Mouse (Mus musculus) limb, embryonic 11.5 days (tissue): ENCODE data around the gene Usp32. TPM values are rescaled to one million over a fixed set of nuclear protein-coding genes. Genes with fewer than 3 reads are reported as not detected.

ENCODE experiments used
- ATAC-seq: fragments of 200-750 bp; cut with Nextera tagmentation; 2 replicates; pipeline ENCODE4 v1.8.0; 2017; ENCODE audit warnings: low read depth; ENCODE audit not compliant: insufficient number of reproducible peaks, low FRiP score, low TSS enrichment
- DNase-seq: peaks from one replicate; pipeline ENCODE4 v3.0.0-alpha.2; 2015; ENCODE audit warnings: low spot score
- H3K27ac ChIP-seq: fragments of 300-500 bp; sonication (generic); replicated peaks from 2 replicates; pipeline ENCODE4 v1.5.1; 2014; ENCODE audit warnings: low read depth, mild to moderate bottlenecking, low read length
- H3K27me3 ChIP-seq: fragments of 300-500 bp; sonication (generic); 2 replicates; pipeline ENCODE4 v1.6.1; 2014; ENCODE audit warnings: mild to moderate bottlenecking, low read length, mixed read lengths; ENCODE audit not compliant: control insufficient read depth, insufficient read depth
- H3K36me3 ChIP-seq: fragments of 300-500 bp; sonication (generic); 2 replicates; pipeline ENCODE4 v1.6.1; 2014; ENCODE audit warnings: mild to moderate bottlenecking, low read length, moderate library complexity, mixed read lengths; ENCODE audit not compliant: control insufficient read depth, insufficient read depth
- H3K4me1 ChIP-seq: fragments of 300-500 bp; sonication (generic); 2 replicates; pipeline ENCODE4 v1.6.1; 2014; ENCODE audit warnings: low read length, mixed read lengths; ENCODE audit not compliant: control insufficient read depth, insufficient read depth
- H3K4me2 ChIP-seq: fragments of 300-500 bp; sonication (generic); 2 replicates; pipeline ENCODE4 v1.6.1; 2014; ENCODE audit warnings: low read depth, mild to moderate bottlenecking, moderate library complexity; ENCODE audit not compliant: severe bottlenecking
- H3K4me3 ChIP-seq: fragments of 300-500 bp; sonication (generic); 2 replicates; pipeline ENCODE4 v1.5.1; 2014; ENCODE audit warnings: low read depth, low read length
- H3K9ac ChIP-seq: fragments of 300-500 bp; sonication (generic); 2 replicates; pipeline ENCODE4 v1.6.1; 2014; ENCODE audit warnings: mild to moderate bottlenecking, low read length
- H3K9me3 ChIP-seq: fragments of 300-500 bp; sonication (generic); 2 replicates; pipeline ENCODE4 v1.6.1; 2016; ENCODE audit warnings: low read length; ENCODE audit not compliant: control insufficient read depth
- WGBS: fragments of 180-500 bp; shearing (Covaris S2); extraction: QIAGEN DNeasy Blood & Tissue Kit; methylation state at CpG from one replicate; pipeline ENCODE4 v1.1.7; 2014; 5-methylcytosine and 5-hydroxymethylcytosine counted together
- polyA plus RNA-seq: library from polyadenylated mRNA; unstranded; fragments of >200 nt; fragmentation: Nextera tagmentation; extraction: Ambion mirVana; gene quantifications from 2 replicates; pipeline ENCODE4 v1.2.1, GENCODE M21; 2014

Gene Usp32
- 4.1 and 4.6 TPM in 2 replicates for polyA plus RNA-seq

DNA sequence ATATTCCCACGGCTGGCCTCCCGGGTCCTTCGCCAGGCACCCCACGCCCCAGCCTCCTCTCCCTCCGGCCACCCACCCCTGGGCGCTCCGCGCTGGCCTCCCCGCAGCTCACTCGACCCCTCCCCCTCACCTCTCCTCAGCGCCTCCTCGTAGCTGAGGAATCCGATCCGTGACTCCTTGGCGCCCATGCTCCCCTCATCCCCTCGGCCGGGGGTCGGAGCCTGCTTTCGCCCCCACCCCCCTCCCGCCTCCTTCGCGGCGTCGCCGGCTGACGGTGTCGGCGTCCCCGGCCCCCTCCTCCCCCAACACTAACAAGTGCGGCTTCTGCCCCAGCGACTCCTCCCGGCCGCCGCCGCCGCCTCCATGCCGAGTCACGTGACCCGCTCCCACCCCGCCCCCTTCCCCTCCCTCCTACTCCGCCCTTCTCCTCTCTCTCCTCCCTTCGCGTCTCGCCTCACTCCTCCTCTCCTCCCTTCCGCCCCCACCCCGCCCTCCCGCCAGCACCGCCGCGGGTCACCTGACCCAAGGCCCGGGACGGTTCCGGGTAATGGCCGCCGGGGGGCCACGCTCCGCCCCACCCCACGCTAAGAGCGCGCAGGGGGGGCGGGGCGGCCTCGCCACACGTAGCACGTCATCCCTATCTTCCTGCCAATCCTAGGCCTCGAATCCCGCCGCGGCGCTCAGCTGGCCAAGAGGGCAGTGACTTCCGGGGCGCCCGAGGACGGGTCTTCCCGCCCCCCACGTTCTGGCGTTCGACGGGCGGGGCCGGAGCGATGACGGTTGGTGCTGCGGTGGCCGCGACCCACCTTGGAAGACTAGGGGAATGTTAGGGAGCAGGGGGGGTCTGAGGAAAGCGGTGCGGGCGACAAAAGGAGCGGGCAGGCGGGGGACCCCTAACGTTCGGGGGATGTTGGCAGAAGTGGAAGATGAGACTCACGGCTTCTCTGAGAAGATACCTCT lies at the start of gene Usp32:
Usp32 (minus strand) TSS at position 581 of the 960 bp plus-strand sequence.
- H3K4me3 ChIP-seq = peak within 1 kb of the TSS; percentile 69
- under 1% methylated on average over 85 of the region's 94 CpGs for WGBS
- no peaks in the 10 kb centered on the region for H3K9me3 ChIP-seq
- no peaks in the 10 kb centered on the region for H3K36me3 ChIP-seq
- ATAC-seq = peak; percentile 98
- H3K27me3 ChIP-seq = no peaks in the 10 kb centered on the region
- H3K27ac ChIP-seq = peak within 1 kb of the TSS; percentile 45; the same call in 1 of the 2 replicates
- peaks cover 2% of the 10 kb centered on the region; the same call in 1 of the 2 replicates for H3K4me1 ChIP-seq
- H3K4me2 ChIP-seq = peak within 1 kb of the TSS; percentile 62
- DNase-seq = peak; percentile 95
- peak within 1 kb of the TSS; percentile 72 for H3K9ac ChIP-seq

DNA sequence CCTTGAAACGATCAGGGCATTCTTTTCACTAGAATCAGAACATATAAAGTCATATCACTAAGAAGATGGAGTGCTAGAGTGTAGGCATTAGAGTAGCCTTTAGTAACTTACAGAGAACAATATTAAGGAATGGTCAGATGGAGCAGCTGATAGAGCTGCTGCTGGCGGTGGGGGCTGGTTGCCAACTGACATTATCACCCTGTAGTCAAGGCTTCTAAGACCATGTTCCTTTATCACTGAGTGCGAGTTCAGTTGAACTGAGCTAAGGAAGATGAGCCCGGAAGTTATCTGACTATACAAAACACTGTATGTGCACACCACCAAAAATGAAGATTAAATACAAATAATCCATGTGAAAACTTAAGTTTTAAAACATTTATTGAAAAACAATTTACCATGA lies 49.1 kb upstream of the Usp32 start:
- H3K27me3 ChIP-seq = no peaks in the 10 kb centered on the region
- no peak overlapping the region for H3K4me2 ChIP-seq
- no peak overlapping the region for H3K4me3 ChIP-seq
- peaks cover 10% of the 10 kb centered on the region for H3K36me3 ChIP-seq
- no peaks in the 10 kb centered on the region for H3K4me1 ChIP-seq
- WGBS = 93% methylated on average over 4 of the region's 4 CpGs
- no peak overlapping the region for H3K9ac ChIP-seq
- ATAC-seq = no peak
- H3K9me3 ChIP-seq = no peaks in the 10 kb centered on the region
- DNase-seq = no peak
- H3K27ac ChIP-seq = no peak overlapping the region

DNA sequence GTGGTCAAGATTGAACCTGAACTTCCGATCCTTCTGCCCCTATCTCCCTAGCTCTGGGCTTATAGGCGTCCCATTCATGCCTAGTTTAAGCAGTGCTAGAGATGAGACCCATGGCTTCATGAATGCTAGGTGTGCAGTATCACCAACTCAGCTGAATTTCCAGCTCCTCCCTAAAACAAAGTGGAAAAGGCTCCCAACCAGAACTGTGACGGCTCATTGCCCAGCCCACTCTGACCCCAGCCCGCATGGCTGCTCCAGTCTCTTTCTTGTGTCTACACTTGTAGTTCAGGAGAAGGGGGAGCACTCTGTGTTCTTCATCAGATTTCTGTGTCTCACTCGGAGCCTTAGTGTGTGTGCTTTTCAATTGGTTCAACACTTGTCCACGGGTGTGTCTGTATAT lies 44.9 kb upstream of the Usp32 start:
- Histone ChIP-seq H3K4me1 (no peaks in the 10 kb centered on the region), H3K4me2 (no peak overlapping the region), H3K27ac (no peak overlapping the region), H3K9me3 (no peaks in the 10 kb centered on the region), H3K4me3 (no peak overlapping the region), H3K36me3 (no peaks in the 10 kb centered on the region), H3K9ac (no peak overlapping the region), H3K27me3 (no peaks in the 10 kb centered on the region)
- ATAC-seq (no peak), DNase-seq (no peak)
- 95% methylated on average over 6 of the region's 6 CpGs for WGBS

DNA sequence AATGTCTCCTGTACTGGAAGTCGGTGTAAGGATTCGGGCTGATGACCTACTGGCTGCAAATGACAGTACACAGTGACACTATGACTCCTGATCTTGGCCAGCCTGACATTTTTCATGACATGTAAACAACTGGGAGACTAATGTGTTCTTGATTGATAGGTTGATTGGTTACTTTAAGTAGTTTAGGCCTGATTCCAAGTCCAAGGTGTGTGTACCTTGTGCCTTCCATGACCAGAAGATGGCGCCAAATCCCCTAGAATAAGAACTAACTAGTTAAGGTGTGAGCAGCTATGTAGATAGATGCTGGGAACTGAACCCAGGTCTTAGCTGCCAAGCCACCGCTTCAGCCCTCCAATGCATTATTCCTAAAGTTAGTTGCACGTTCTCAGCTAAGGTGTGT lies 44.1 kb upstream of the Usp32 start:
- Histone ChIP-seq H3K27me3 (no peaks in the 10 kb centered on the region), H3K4me2 (no peak overlapping the region), H3K9ac (no peak overlapping the region), H3K4me1 (no peaks in the 10 kb centered on the region), H3K36me3 (no peaks in the 10 kb centered on the region), H3K4me3 (no peak overlapping the region), H3K27ac (no peak overlapping the region), H3K9me3 (no peaks in the 10 kb centered on the region)
- DNase-seq = peak; percentile 59
- WGBS = 75% methylated on average over 5 of the region's 5 CpGs
- ATAC-seq = no peak

DNA sequence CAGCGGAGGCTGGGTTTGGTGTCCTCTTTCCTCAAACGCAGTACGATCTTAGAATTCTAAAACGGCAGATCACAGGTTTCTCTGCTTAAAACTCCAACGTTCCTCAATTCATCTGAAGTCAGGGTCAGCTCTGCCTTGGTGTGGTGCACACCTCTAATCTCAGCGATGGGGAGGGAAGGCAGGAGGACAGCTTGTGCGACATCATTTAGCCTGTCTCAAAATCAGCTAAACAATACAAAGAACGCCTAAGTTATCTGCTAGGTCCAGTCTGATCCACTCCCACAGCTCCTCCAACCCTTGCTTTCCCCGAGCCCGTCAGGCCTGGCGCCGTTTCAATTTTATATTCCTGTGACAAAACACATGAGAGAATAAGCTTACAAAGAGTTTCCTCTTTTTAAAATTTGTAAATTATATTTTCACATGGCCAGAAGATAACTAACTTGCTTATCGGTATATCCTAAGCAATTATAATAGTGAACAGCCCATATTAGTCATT lies 43.4 kb upstream of the Usp32 start:
- 0 out of 2 replicates have a peak, but pooled peaks have one; percentile 19 for ATAC-seq
- no peaks in the 10 kb centered on the region for H3K9me3 ChIP-seq
- 27% methylated on average over 13 of the region's 13 CpGs for WGBS

DNA sequence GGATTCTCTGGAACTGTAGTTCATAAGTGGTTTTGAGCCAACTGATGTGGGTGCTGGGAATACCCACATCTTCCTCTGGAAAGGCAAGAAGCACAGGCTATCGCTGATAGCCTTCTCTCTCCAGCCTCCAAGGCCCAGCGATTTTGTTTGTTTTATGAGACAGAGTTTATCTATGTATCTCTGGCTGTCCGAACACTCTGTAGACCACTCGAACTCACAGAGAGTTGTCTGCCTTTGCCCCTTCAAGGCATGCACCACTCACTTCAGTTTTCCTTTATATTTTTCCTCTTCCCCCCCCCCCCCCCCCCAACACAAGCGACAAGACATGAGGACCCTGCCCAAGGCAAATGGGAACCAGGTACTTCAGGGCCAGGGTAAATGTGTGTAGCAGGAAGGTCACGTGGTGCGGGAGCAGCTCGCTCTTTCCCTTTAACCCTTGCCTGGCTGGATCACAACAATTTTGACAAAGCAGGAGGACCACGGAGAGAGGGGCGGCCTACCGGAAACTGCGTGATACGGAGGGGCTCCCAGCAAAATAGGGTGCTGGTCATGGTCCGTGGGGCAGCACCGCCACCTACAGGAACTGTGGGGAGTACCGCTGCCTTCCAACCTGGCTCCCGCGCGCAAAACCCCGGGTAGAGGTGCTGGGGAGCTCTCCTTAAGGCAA lies 42.8 kb upstream of the Usp32 start:
- Histone ChIP-seq H3K9ac (peak overlapping the region; percentile 52; the same call in 1 of the 2 replicates), H3K4me2 (peak overlapping the region; percentile 42), H3K4me3 (peak overlapping the region; percentile 19), H3K4me1 (no peaks in the 10 kb centered on the region), H3K36me3 (no peaks in the 10 kb centered on the region), H3K27me3 (no peaks in the 10 kb centered on the region), H3K9me3 (no peaks in the 10 kb centered on the region), H3K27ac (no peak overlapping the region)
- DNase-seq (peak; percentile 91), ATAC-seq (peak; percentile 86)
- WGBS = 8% methylated on average over 20 of the region's 20 CpGs

More for the DNA sequence above, 43.4 kb upstream of the Usp32 start:
- DNase-seq = no peak
- H3K9ac ChIP-seq = peak overlapping the region; percentile 52
- no peaks in the 10 kb centered on the region for H3K27me3 ChIP-seq
- no peaks in the 10 kb centered on the region for H3K36me3 ChIP-seq
- peak overlapping the region; percentile 42 for H3K4me2 ChIP-seq
- no peak overlapping the region for H3K27ac ChIP-seq
- H3K4me3 ChIP-seq = peak overlapping the region; percentile 19
- no peaks in the 10 kb centered on the region for H3K4me1 ChIP-seq

DNA sequence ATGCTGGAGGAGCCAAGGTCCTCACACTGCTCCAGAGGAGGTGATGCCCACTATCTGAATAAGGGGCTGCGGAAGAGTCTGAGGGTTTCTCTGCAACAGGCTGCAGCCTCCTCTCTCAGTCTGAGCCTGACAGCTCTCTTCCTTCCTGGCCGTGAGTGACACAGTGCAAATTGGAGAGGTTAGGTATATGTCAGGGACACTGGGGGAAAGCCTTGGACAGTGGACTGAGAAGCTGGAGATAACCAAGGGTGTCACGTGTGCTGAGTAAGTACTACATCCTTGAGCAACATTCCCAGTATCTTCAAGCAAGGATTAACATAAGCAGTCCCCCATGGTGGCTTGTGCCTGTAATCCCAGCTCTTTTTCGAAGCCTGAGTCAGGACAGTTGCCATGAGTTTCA lies 38.5 kb upstream of the Usp32 start:
- Histone ChIP-seq H3K36me3 (no peaks in the 10 kb centered on the region), H3K27me3 (no peaks in the 10 kb centered on the region), H3K4me3 (no peak overlapping the region), H3K4me1 (no peaks in the 10 kb centered on the region), H3K4me2 (no peak overlapping the region), H3K9ac (no peak overlapping the region), H3K27ac (no peak overlapping the region), H3K9me3 (no peaks in the 10 kb centered on the region)
- WGBS = 83% methylated on average over 4 of the region's 4 CpGs
- ATAC-seq = no peak
- DNase-seq = no peak

DNA sequence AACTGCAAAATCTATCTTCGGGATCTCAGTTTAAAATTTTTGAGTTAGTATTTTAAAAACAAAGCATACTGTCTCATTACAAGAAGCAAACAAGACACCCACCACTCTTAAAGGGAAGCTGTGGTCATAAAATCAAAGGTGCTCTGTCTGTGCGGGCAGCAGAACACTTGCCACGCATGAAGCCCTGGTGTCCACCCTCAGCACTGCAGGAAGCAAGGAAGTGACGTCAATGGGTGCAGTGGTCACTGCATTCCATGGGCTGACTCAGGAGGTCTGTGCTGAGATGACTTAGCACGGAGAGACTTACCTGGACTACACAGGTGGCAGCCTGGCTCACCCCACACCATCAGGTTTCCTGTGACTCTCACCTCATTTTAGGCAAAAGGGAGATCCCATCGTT lies 37.8 kb upstream of the Usp32 start:
- 80% methylated on average over 6 of the region's 6 CpGs for WGBS
- ATAC-seq = no peak

More for the DNA sequence above, 37.8 kb upstream of the Usp32 start:
- no peak overlapping the region for H3K9ac ChIP-seq
- no peaks in the 10 kb centered on the region for H3K36me3 ChIP-seq
- no peaks in the 10 kb centered on the region for H3K9me3 ChIP-seq
- no peaks in the 10 kb centered on the region for H3K4me1 ChIP-seq
- H3K4me2 ChIP-seq = no peak overlapping the region
- H3K27me3 ChIP-seq = no peaks in the 10 kb centered on the region
- no peak overlapping the region for H3K27ac ChIP-seq
- no peak overlapping the region for H3K4me3 ChIP-seq
- no peak for DNase-seq
